Mouse (Mus musculus): ENCODE measurements at regions not wholly inside any gene's neighbourhood (a gene's known extent, or its start where the extent isn't known, plus 50 kb on each side); places are given as distances from the start of the nearest gene placed in this dataset.

- H3K4me3 ChIP-seq (ENCODE audit: low read depth, low read length): no peak overlapping the region
- no peak for ATAC-seq (ENCODE audit: insufficient read depth, low FRiP score, low TSS enrichment)
- DNase-seq (ENCODE audit: low spot score): no peak
- H3K9me3 ChIP-seq (ENCODE audit: control insufficient read depth, low read length): no peaks in the 10 kb centered on the region
- no peaks in the 10 kb centered on the region for H3K27me3 ChIP-seq (ENCODE audit: control insufficient read depth, insufficient read depth, low read length)
- H3K27ac ChIP-seq (ENCODE audit: low read depth, low read length): no peak overlapping the region
- H3K4me2 ChIP-seq (ENCODE audit: low read depth): no peak overlapping the region
- H3K9ac ChIP-seq (ENCODE audit: low read length): no peak overlapping the region
- no peaks in the 10 kb centered on the region for H3K36me3 ChIP-seq (ENCODE audit: control insufficient read depth, insufficient read depth, low read length)
- no peaks in the 10 kb centered on the region for H3K4me1 ChIP-seq (ENCODE audit: control insufficient read depth, insufficient read depth, low read length)
Measured at GRCm38 (mm10) chr5:46278190-46278589, 420.8 kb upstream of the Lcorl start.

GRCm38 (mm10) chr5:46256730-46257129 is 399.3 kb upstream of the Lcorl start:
- Histone ChIP-seq H3K4me3 (ENCODE audit: low read depth, low read length) (no peak overlapping the region), H3K27ac (ENCODE audit: low read depth, low read length) (no peak overlapping the region), H3K4me1 (ENCODE audit: control insufficient read depth, insufficient read depth, low read length) (no peaks in the 10 kb centered on the region), H3K9ac (ENCODE audit: low read length) (no peak overlapping the region), H3K27me3 (ENCODE audit: control insufficient read depth, insufficient read depth, low read length) (no peaks in the 10 kb centered on the region), H3K9me3 (ENCODE audit: control insufficient read depth, low read length) (no peaks in the 10 kb centered on the region), H3K36me3 (ENCODE audit: control insufficient read depth, insufficient read depth, low read length) (no peaks in the 10 kb centered on the region), H3K4me2 (ENCODE audit: low read depth) (no peak overlapping the region)
- ATAC-seq (ENCODE audit: insufficient read depth, low FRiP score, low TSS enrichment) (no peak), DNase-seq (ENCODE audit: low spot score) (no peak)
- 93% methylated on average over 6 of the region's 6 CpGs for WGBS

GRCm38 (mm10) chr5:46253940-46254339 is 396.5 kb upstream of the Lcorl start:
- Histone ChIP-seq H3K27ac (ENCODE audit: low read depth, low read length) (no peak overlapping the region), H3K4me1 (ENCODE audit: control insufficient read depth, insufficient read depth, low read length) (no peaks in the 10 kb centered on the region), H3K36me3 (ENCODE audit: control insufficient read depth, insufficient read depth, low read length) (no peaks in the 10 kb centered on the region), H3K27me3 (ENCODE audit: control insufficient read depth, insufficient read depth, low read length) (no peaks in the 10 kb centered on the region), H3K4me3 (ENCODE audit: low read depth, low read length) (no peak overlapping the region), H3K9ac (ENCODE audit: low read length) (no peak overlapping the region), H3K4me2 (ENCODE audit: low read depth) (no peak overlapping the region), H3K9me3 (ENCODE audit: control insufficient read depth, low read length) (no peaks in the 10 kb centered on the region)
- ATAC-seq (ENCODE audit: insufficient read depth, low FRiP score, low TSS enrichment) (no peak), DNase-seq (ENCODE audit: low spot score) (no peak)

- Histone ChIP-seq H3K27me3 (ENCODE audit: control insufficient read depth, insufficient read depth, low read length) (no peaks in the 10 kb centered on the region), H3K27ac (ENCODE audit: low read depth, low read length) (no peak overlapping the region), H3K36me3 (ENCODE audit: control insufficient read depth, insufficient read depth, low read length) (no peaks in the 10 kb centered on the region), H3K4me2 (ENCODE audit: low read depth) (no peak overlapping the region), H3K4me1 (ENCODE audit: control insufficient read depth, insufficient read depth, low read length) (no peaks in the 10 kb centered on the region), H3K4me3 (ENCODE audit: low read depth, low read length) (no peak overlapping the region), H3K9ac (ENCODE audit: low read length) (no peak overlapping the region), H3K9me3 (ENCODE audit: control insufficient read depth, low read length) (no peaks in the 10 kb centered on the region)
- ATAC-seq (ENCODE audit: insufficient read depth, low FRiP score, low TSS enrichment): 0 out of 2 replicates have a peak, but pooled peaks have one; percentile 48
- WGBS: 75% methylated on average over 5 of the region's 5 CpGs
- DNase-seq (ENCODE audit: low spot score): no peak
Measured at GRCm38 (mm10) chr5:46235364-46236067, 378.1 kb upstream of the Lcorl start.

GRCm38 (mm10) chr5:46232780-46233179 is 375.4 kb upstream of the Lcorl start:
- Histone ChIP-seq H3K9ac (ENCODE audit: low read length) (no peak overlapping the region), H3K36me3 (ENCODE audit: control insufficient read depth, insufficient read depth, low read length) (no peaks in the 10 kb centered on the region), H3K4me3 (ENCODE audit: low read depth, low read length) (no peak overlapping the region), H3K27ac (ENCODE audit: low read depth, low read length) (no peak overlapping the region), H3K9me3 (ENCODE audit: control insufficient read depth, low read length) (no peaks in the 10 kb centered on the region), H3K27me3 (ENCODE audit: control insufficient read depth, insufficient read depth, low read length) (no peaks in the 10 kb centered on the region), H3K4me1 (ENCODE audit: control insufficient read depth, insufficient read depth, low read length) (no peaks in the 10 kb centered on the region), H3K4me2 (ENCODE audit: low read depth) (no peak overlapping the region)
- DNase-seq (ENCODE audit: low spot score) (no peak), ATAC-seq (ENCODE audit: insufficient read depth, low FRiP score, low TSS enrichment) (no peak)

GRCm38 (mm10) chr5:46228667-46229066 is 371.3 kb upstream of the Lcorl start:
- Histone ChIP-seq H3K36me3 (ENCODE audit: control insufficient read depth, insufficient read depth, low read length) (no peaks in the 10 kb centered on the region), H3K4me3 (ENCODE audit: low read depth, low read length) (no peak overlapping the region), H3K9ac (ENCODE audit: low read length) (no peak overlapping the region), H3K27ac (ENCODE audit: low read depth, low read length) (no peak overlapping the region), H3K9me3 (ENCODE audit: control insufficient read depth, low read length) (no peaks in the 10 kb centered on the region), H3K27me3 (ENCODE audit: control insufficient read depth, insufficient read depth, low read length) (no peaks in the 10 kb centered on the region), H3K4me2 (ENCODE audit: low read depth) (no peak overlapping the region), H3K4me1 (ENCODE audit: control insufficient read depth, insufficient read depth, low read length) (no peaks in the 10 kb centered on the region)
- ATAC-seq (ENCODE audit: insufficient read depth, low FRiP score, low TSS enrichment) (no peak), DNase-seq (ENCODE audit: low spot score) (no peak)
- 78% methylated on average over 3 of the region's 3 CpGs for WGBS

- DNase-seq (ENCODE audit: low spot score) (no peak), ATAC-seq (ENCODE audit: insufficient read depth, low FRiP score, low TSS enrichment) (no peak)
- H3K9ac ChIP-seq (ENCODE audit: low read length): no peak overlapping the region
- H3K4me3 ChIP-seq (ENCODE audit: low read depth, low read length): no peak overlapping the region
- no peaks in the 10 kb centered on the region for H3K9me3 ChIP-seq (ENCODE audit: control insufficient read depth, low read length)
- H3K36me3 ChIP-seq (ENCODE audit: control insufficient read depth, insufficient read depth, low read length): no peaks in the 10 kb centered on the region
- WGBS: 74% methylated on average over 4 of the region's 4 CpGs
- H3K4me2 ChIP-seq (ENCODE audit: low read depth): no peak overlapping the region
- H3K27me3 ChIP-seq (ENCODE audit: control insufficient read depth, insufficient read depth, low read length): no peaks in the 10 kb centered on the region
- no peak overlapping the region for H3K27ac ChIP-seq (ENCODE audit: low read depth, low read length)
- no peaks in the 10 kb centered on the region for H3K4me1 ChIP-seq (ENCODE audit: control insufficient read depth, insufficient read depth, low read length)
Measured at GRCm38 (mm10) chr5:46212845-46213468, 355.5 kb upstream of the Lcorl start.

- no peak overlapping the region for H3K4me2 ChIP-seq (ENCODE audit: low read depth)
- H3K4me1 ChIP-seq (ENCODE audit: control insufficient read depth, insufficient read depth, low read length): no peaks in the 10 kb centered on the region
Measured at GRCm38 (mm10) chr5:46209076-46209475, 351.7 kb upstream of the Lcorl start.

GRCm38 (mm10) chr5:46203744-46204143 is 346.3 kb upstream of the Lcorl start:
- Histone ChIP-seq H3K27me3 (ENCODE audit: control insufficient read depth, insufficient read depth, low read length) (no peaks in the 10 kb centered on the region), H3K27ac (ENCODE audit: low read depth, low read length) (no peak overlapping the region), H3K36me3 (ENCODE audit: control insufficient read depth, insufficient read depth, low read length) (no peaks in the 10 kb centered on the region), H3K4me2 (ENCODE audit: low read depth) (no peak overlapping the region), H3K9ac (ENCODE audit: low read length) (no peak overlapping the region), H3K9me3 (ENCODE audit: control insufficient read depth, low read length) (no peaks in the 10 kb centered on the region), H3K4me1 (ENCODE audit: control insufficient read depth, insufficient read depth, low read length) (no peaks in the 10 kb centered on the region), H3K4me3 (ENCODE audit: low read depth, low read length) (no peak overlapping the region)
- 79% methylated on average over 4 of the region's 4 CpGs for WGBS
- no peak for ATAC-seq (ENCODE audit: insufficient read depth, low FRiP score, low TSS enrichment)
- no peak for DNase-seq (ENCODE audit: low spot score)

More at GRCm38 (mm10) chr5:46209076-46209475, 351.7 kb upstream of the Lcorl start:
- Histone ChIP-seq H3K9ac (ENCODE audit: low read length) (no peak overlapping the region), H3K27ac (ENCODE audit: low read depth, low read length) (no peak overlapping the region), H3K36me3 (ENCODE audit: control insufficient read depth, insufficient read depth, low read length) (no peaks in the 10 kb centered on the region), H3K9me3 (ENCODE audit: control insufficient read depth, low read length) (no peaks in the 10 kb centered on the region), H3K27me3 (ENCODE audit: control insufficient read depth, insufficient read depth, low read length) (no peaks in the 10 kb centered on the region), H3K4me3 (ENCODE audit: low read depth, low read length) (no peak overlapping the region)
- ATAC-seq (ENCODE audit: insufficient read depth, low FRiP score, low TSS enrichment) (no peak), DNase-seq (ENCODE audit: low spot score) (no peak)
- WGBS: 78% methylated on average over 2 of the region's 2 CpGs
